Mouse (Mus musculus) cerebellum, postnatal 10 days (tissue): ENCODE data around the gene Ptprn2.

Experiments used
- DNase-seq, 2 experiments: peaks; one replicate each; pipeline ENCODE4 v3.0.0; 2021; ENCODE audit warnings: mixed read lengths in 2 of 2

Ptprn2 gene

GRCm38 (mm10) chr12:117077664-117078063 is 592.1 kb downstream of the Ptprn2 start:
- no peak for DNase-seq

DNA sequence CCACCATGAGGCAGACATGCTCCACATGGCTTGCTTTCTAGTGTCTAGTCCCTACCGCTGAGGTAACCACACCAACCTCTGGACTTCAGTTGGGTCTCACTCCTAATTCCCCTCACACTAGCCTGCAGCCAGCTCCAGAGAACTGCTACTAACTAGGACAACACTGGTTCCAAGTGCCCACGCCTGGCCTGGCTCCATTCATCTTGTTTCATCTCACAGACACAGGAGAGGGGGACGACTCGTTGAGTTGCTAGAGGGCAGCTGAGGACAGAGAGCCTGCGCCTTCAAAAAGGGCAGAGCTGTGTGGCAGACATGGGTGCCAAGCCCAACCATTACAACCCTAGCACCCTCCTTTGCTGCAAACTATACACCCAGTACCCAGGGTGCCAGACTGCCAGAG is 593.4 kb downstream of the Ptprn2 start:
- no peak for DNase-seq

GRCm38 (mm10) chr12:117079724-117080123 is 594.2 kb downstream of the Ptprn2 start:
- DNase-seq: no peak

GRCm38 (mm10) chr12:117083856-117084701 is 598.6 kb downstream of the Ptprn2 start:
- DNase-seq: peak; percentile 35 to 42

- DNase-seq: no peak
These were observed 599.3 kb downstream of the Ptprn2 start for GRCm38 (mm10) chr12:117084702-117085409.

GRCm38 (mm10) chr12:117085661-117086335 is 600.3 kb downstream of the Ptprn2 start:
- peak; percentile 87 to 88 for DNase-seq

DNA sequence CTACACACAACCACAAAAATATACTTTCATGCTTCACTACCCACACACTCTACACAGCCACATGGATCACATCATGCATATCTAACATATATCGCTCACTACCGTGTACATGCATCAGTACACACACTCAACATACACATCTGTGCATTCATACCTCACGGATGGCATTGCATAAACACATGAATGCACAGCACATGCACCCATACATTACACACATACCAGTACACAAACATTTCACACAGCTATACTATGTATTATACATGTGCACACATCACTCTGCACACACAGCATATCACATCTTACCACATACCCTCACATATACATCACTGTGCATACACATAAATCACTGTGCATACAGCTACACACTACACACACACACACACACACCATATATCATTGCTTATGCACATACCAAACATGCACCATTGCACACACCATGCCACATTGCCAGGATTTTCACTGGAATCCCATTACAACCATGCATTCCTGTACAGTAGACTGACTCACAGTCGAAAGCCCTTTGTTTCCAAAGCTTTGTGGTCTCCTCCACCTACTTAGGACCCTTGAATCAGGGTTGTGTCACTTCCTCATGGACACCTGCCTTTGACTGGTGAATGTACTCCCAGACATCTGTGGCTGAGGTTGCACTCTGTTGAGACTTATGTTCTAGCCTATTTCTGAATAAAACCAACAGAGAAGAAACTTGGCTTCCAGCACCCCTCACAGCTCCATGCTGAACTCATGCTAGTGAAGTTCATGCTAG is 607.0 kb downstream of the Ptprn2 start:
- DNase-seq: no peak

DNA sequence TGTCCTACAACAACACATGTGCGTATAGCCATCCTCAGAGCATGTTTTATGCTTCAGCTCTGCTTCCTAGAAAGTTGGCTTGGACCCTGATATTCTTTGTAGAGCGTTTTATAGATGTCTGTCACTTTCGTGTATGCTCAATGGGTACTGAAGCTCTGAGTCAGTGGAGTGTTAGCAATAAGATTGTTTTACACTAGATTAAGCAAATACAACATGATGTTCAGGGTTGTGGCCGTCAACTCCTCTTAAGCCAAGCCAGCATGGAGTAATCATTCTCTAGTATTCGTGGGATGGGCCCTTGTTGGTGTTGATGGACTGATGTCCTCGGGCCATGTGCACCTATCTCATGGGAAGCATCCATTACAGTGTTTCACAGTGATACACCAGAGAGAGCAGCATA is 610.4 kb downstream of the Ptprn2 start:
- DNase-seq: no peak

GRCm38 (mm10) chr12:117098295-117098694 is 612.8 kb downstream of the Ptprn2 start:
- no peak for DNase-seq

DNA sequence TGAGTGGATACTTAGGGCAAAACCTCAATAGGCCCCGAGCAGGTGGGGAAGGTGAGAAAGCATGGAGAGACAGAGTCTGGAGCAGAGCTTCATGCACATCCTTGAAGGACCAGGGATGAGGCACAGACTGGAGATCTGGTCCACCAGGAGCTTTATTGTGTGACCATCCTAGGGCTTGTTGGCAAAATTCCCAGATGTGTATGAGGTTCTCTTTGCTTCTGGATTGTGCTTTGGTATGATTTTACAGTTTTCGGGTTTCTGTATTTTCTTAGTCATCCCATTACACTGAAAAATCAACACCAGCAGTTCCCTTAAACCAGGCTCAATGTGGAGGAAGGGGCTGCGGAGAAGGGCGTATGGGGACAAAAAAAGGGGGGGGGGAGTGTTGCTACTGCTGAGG is 621.2 kb downstream of the Ptprn2 start:
- DNase-seq: peak; percentile 18 to 44

GRCm38 (mm10) chr12:117107143-117107616 is 621.7 kb downstream of the Ptprn2 start:
- DNase-seq: peak; percentile 69 to 74

GRCm38 (mm10) chr12:117115254-117115865 is 629.8 kb downstream of the Ptprn2 start:
- DNase-seq: no peak

GRCm38 (mm10) chr12:117127078-117127477 is 641.6 kb downstream of the Ptprn2 start:
- no peak for DNase-seq

DNA sequence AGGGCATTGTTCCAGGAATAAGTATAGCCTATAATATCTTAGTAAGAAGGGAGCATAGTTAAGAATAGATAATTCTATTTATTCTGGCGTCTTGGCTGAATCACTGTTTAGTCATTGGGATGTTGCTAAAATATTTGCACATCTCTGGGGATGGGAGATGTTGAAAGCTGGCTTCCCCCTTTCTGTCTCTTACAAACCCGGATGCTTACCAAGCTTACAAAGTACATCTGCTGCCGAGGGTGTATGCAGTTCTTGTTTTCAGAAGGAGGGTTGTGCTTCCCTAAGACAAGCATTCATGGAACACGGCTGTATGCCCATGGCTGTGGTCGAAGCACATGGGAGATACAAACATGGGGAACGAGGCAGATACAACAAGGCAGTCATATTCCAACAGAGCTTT is 642.0 kb downstream of the Ptprn2 start:
- DNase-seq: no peak

DNA sequence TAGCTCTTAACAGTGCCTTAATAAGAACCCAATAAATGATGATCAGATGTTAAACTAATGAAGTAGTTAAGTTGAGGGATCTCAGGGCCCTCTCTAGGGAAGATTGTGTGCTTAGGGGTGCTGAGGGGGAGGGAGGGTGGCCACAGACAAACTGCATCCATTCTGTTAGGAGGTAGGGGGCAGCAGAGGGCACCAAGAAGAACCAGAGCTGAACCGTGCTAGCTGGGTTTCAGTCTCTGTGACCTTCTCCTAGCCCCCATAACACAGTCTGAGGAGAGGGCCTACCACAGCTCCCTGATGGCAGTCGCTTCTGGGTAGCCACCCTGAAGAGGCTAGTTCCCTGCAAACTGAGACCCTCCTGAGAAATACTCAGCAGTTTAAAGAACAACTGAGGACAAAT is 646.6 kb downstream of the Ptprn2 start:
- DNase-seq: peak; percentile 64 to 65

- no peak for DNase-seq
These were observed 649.7 kb downstream of the Ptprn2 start for GRCm38 (mm10) chr12:117135205-117135604.

DNA sequence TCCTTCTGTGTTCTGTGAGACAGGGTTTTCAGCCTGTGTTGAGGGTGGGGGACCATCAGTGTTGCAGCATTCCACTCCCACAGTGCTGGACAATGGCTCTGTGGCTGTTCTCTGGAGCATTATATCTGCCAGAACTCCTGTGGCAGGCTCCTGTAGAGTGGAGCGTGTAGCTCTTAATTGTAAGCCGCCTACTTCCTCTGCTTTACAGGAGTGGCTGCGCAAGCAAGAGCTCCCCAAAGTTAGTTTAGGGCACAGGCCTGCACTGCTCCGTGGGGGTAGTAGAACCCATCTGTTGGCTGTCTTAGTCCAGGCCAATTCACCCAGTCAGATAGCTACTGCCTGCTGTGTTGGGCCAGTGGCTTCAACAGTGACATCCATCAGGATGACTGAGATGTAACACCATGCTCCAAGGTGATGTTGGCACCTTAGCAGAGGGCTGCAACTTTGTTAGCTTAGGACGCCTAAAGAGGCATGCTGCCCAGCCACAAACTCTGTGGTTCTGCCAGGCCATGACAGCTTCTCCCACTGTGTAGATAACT is 651.0 kb downstream of the Ptprn2 start:
- peak in 1 of 2 experiments; percentile 56 for DNase-seq

- DNase-seq: peak; percentile 81 to 86
These were observed 655.4 kb downstream of the Ptprn2 start for GRCm38 (mm10) chr12:117140901-117141300.

DNA sequence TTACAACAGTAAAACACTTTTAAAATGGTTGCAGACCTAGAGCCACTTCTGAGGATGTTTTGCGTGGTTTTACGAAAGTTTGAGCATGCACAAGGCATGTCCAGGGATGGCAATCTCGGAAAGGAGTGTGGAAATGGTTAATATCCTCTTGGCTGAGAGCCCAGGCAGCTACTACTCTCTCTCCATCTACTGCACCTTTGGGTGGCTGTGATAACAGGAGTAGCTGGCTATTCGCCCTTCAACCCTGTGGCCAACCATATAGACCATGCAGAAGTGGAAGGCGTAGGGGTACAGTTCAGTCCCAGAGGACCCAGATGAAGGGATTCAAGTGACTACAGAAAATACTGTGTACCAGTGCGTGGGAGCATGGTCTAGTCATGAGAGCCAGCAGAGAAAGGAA is 655.9 kb downstream of the Ptprn2 start:
- DNase-seq: peak; percentile 45 to 55

DNA sequence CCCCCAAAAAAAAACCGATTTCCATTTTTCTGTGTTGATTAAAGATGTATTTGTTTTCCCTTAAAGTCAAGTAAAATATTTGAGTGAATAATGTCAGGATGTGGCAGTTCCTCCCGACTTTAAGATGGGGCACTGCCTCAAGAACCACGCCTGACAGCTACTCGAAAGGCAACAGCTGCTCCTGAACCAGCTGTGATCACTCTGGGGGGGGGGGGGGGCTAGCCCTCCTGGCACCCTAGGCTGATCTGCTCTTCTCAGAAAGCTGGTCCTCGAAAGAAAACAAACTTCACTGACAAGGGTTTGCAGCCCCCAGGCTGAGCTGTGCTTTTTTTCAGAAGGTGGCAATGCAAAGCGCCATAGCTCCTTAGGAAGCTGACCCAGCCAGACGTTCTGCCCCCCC is 663.7 kb downstream of the Ptprn2 start:
- no peak for DNase-seq

DNA sequence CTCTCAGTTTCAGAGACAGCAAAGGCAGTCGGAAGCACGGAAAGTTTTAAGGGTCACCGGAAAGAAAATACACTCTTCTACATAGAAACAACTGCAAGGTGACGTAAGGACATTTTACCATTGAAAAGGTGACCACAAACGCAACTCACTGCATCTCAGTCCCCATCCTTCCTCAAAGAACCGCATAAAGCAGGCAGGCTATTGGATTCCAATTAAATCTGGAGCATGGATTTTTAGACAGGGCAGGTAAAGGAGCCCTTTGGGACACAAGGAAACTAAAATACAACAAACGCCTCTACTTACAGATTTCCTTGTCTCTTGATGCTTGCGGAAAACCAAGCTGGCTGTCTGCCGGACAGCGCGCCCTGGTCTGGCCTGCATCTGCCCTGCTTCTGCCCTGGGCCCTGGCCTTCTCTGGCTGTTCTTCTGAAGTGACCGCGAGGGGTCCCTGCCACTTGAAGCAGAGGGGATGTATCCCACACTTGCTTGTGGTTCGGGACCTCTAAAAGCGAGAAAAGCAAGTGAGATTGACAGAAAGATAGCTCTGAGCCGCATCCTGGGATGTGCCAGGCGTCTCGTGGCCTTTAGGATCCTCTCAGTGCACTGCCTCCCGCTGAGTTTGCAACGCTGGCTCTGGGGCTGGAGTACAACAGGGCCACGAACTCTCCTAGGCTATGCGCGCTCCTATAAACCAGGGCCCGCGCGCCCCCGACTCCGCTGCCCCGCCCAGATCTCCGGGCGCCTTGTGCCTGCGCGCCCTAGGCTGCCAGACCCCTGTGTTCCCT is 665.3 kb downstream of the Ptprn2 start:
- DNase-seq: peak in 1 of 2 experiments; percentile 22
